10 mouse cellular contexts compared by ENCODE assay signal in the genomic region with DNA sequence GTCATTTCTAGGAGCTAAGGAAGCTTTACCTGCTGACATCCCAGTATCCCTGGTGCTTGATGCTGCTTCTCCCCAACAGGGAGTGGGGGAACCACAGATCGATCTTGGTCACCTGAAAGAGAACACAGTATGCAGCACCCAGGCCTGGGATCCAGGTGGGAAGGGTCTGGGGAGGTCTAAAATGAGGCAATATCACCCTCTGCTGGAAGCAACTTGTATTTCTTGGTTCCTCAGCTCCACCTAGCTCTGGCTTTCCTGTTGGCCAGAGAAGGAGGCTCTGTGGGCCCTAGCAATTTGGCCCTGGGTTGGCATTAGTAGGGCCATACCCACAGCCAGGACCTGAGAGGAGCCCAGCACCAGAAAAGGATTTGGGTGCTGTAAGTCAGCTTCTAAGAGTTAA. TPM values are rescaled to one million over a fixed set of nuclear protein-coding genes. Genes with fewer than 3 reads are reported as not detected.
DNase-seq lines count a peak whose midpoint lies in the region; TF ChIP-seq lines count a peak whose summit lies in the region.
"Had no signal": no experiment of that assay in that cellular context is flagged by ENCODE, and none has a peak within 500 bp of the region (broad histone marks: within the 10 kb centered on the region; RNA-seq: fewer than 3 reads in every experiment).

No protein-coding gene starts in this region.

- peak; percentile 9 for DNase-seq in adrenal gland, postnatal 14 days
- DNase-seq in adrenal gland, postnatal 4 days (ENCODE audit: low spot score in 2 of 2): no peak
- no peak for DNase-seq in left cerebral cortex, adult 2 months (ENCODE audit: extremely low spot score in 1 of 2, low spot score in 2 of 2)
- DNase-seq in left cerebral cortex, postnatal 10 days (ENCODE audit: extremely low spot score in 1 of 2, low spot score in 2 of 2): no peak
- DNase-seq in MN1 (ENCODE audit: low spot score): peak; percentile 12
- peak; percentile 19 for DNase-seq in kidney, postnatal 10 days
- DNase-seq in neural tube, embryonic 10.5 days (ENCODE audit: extremely low spot score, low spot score): no peak
- no peak for DNase-seq in layer of hippocampus, postnatal 36 days

- intact Hi-C loops in left cerebral cortex, adult 2 months (cut with DNase I): no loop called here
- intact Hi-C loops in left cerebral cortex, postnatal 10 days (cut with DNase I): loop anchor here (5.0 to 10.0 kb wide), 2 partner anchors 118 to 236 kb away; no protein-coding TSS in a partner anchor

- no peak overlapping the region for H3K27ac ChIP-seq in left cerebral cortex, adult 2 months
- H3K27ac ChIP-seq: heart, embryonic 15.5 days; limb, embryonic 15.5 days had no signal

- TF ChIP-seq CTCF in left cerebral cortex, adult 2 months (IDR thresholded peaks at IDR 0.05): peak; percentile 43

- H3K4me3 ChIP-seq in left cerebral cortex, adult 2 months: no peak overlapping the region
- H3K4me3 ChIP-seq: heart, embryonic 15.5 days; limb, embryonic 15.5 days had no signal

RNA-seq across cellular contexts. Expression of gene 8030474K03Rik, which starts 24.7 kb away (rescaled TPM):
- 0.15 and 0.19 TPM in 2 replicates for total RNA-seq in adrenal gland, postnatal 14 days (2021)
- total RNA-seq in adrenal gland, postnatal 4 days (2021): not detected
- total RNA-seq in left cerebral cortex, adult 2 months (2021): not detected
- not detected for total RNA-seq in left cerebral cortex, postnatal 10 days (2021)
- total RNA-seq in layer of hippocampus, postnatal 36 days (2021): not detected

RNA-seq across cellular contexts. Expression of gene Gm4779, which starts 24.9 kb away (rescaled TPM):
- total RNA-seq in adrenal gland, postnatal 14 days (2021): not detected in 2 replicates
- total RNA-seq in adrenal gland, postnatal 4 days (2021): under 1 TPM in 1 of 2 experiments, not detected in 1; 0.17 TPM
- under 1 TPM in 1 of 2 experiments, not detected in 1; 0.30 TPM for total RNA-seq in left cerebral cortex, adult 2 months (2021)
- total RNA-seq in left cerebral cortex, postnatal 10 days (2021): not detected
- 1 to 10 TPM in 1 of 2 experiments, under 1 TPM in 1; 0.77 to 1.1 TPM for total RNA-seq in layer of hippocampus, postnatal 36 days (2021)

RNA-seq across cellular contexts. Expression of gene Nhsl2, which starts 30.0 kb away (rescaled TPM):
- 5.7 and 6.2 TPM in 2 replicates for total RNA-seq in adrenal gland, postnatal 14 days (2021)
- total RNA-seq in adrenal gland, postnatal 4 days (2021): 10 to 100 TPM in 1 of 2 experiments, 1 to 10 TPM in 1; 9.2 to 11.4 TPM
- total RNA-seq in left cerebral cortex, adult 2 months (2021): 10 to 100 TPM; 37.0 to 38.0 TPM
- total RNA-seq in left cerebral cortex, postnatal 10 days (2021): 10 to 100 TPM; 20.2 to 21.7 TPM
- total RNA-seq in layer of hippocampus, postnatal 36 days (2021): 10 to 100 TPM; 48.7 to 58.8 TPM

Comparison
In these comparisons a context has a peak if more than half of its experiments do, and no peak if none do; other contexts are left out.
1. DNase-seq: peak in adrenal gland, postnatal 14 days (single experiment), MN1 (single experiment) and kidney, postnatal 10 days (single experiment); none in adrenal gland, postnatal 4 days (0 of 2), left cerebral cortex, adult 2 months (0 of 2), left cerebral cortex, postnatal 10 days (0 of 2), neural tube, embryonic 10.5 days (single experiment) and layer of hippocampus, postnatal 36 days (0 of 2).